Mouse (Mus musculus) embryonic facial prominence, embryonic 15.5 days (tissue): ENCODE measurements at regions not wholly inside any gene's neighbourhood (a gene's known extent, or its start where the extent isn't known, plus 50 kb on each side); places are given as distances from the start of the nearest gene placed in this dataset.

Experiments
- ATAC-seq: fragments of 200-750 bp; cut with Nextera tagmentation; 2 replicates; pipeline ENCODE4 v1.8.0; 2017; ENCODE audit warnings: low read depth, moderate TSS enrichment; ENCODE audit not compliant: insufficient number of reproducible peaks, low FRiP score, low TSS enrichment
- H3K27ac ChIP-seq: fragments of 300-500 bp; sonication (generic); replicated peaks from 2 replicates; pipeline ENCODE4 v1.5.1; 2015; ENCODE audit warnings: mild to moderate bottlenecking, inconsistent platforms
- H3K27me3 ChIP-seq: fragments of 300-500 bp; sonication (generic); 2 replicates; pipeline ENCODE4 v1.6.1; 2015; ENCODE audit warnings: inconsistent platforms
- H3K36me3 ChIP-seq: fragments of 300-500 bp; sonication (generic); 2 replicates; pipeline ENCODE4 v1.6.1; 2015; ENCODE audit warnings: mild to moderate bottlenecking, inconsistent platforms
- H3K4me1 ChIP-seq: fragments of 300-500 bp; sonication (generic); 2 replicates; pipeline ENCODE4 v1.6.1; 2015; ENCODE audit warnings: inconsistent platforms
- H3K4me2 ChIP-seq: fragments of 300-500 bp; sonication (generic); replicated peaks from 2 replicates; pipeline ENCODE4 v1.6.1; 2015; ENCODE audit warnings: mild to moderate bottlenecking, inconsistent platforms
- H3K4me3 ChIP-seq: fragments of 300-500 bp; sonication (generic); replicated peaks from 2 replicates; pipeline ENCODE4 v1.5.1; 2015; ENCODE audit warnings: mild to moderate bottlenecking, inconsistent platforms
- H3K9ac ChIP-seq: fragments of 300-500 bp; sonication (generic); 2 replicates; pipeline ENCODE4 v1.6.1; 2015; ENCODE audit warnings: inconsistent platforms
- H3K9me3 ChIP-seq: fragments of 300-500 bp; sonication (generic); replicated peaks from 2 replicates; pipeline ENCODE4 v1.6.1; 2016; ENCODE audit warnings: inconsistent platforms
- WGBS: fragments of 180-500 bp; shearing (Covaris S2); methylation state at CpG from one replicate; pipeline ENCODE4 v1.1.7; 2015; 5-methylcytosine and 5-hydroxymethylcytosine counted together

DNA sequence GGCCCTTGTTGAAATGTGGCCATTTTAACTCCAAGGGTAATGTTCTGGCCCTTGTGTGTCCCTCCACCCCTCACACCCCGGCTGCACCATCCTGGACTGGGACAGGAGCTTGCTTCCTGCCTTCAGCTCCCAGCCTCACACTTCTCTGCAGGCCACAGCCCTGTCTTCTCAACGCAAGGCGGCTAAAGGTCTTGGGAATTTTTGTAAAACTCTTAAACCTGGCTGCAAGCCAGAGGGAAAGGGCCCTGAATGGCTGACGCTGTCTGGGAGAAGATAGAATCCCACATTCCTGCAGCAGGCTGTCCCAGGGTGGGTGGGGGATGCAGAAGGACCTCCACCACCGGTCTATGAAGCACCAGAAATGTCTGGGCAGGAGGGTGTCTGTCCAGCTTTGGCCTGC, 156.3 kb upstream of the Gm26897 start:
- Histone ChIP-seq H3K4me3 (no peak overlapping the region), H3K36me3 (no peaks in the 10 kb centered on the region), H3K9ac (no peak overlapping the region), H3K27me3 (0 out of 2 replicates have a peak, but pooled peaks cover 3% of the 10 kb centered on the region), H3K4me2 (no peak overlapping the region), H3K9me3 (no peaks in the 10 kb centered on the region), H3K27ac (peak overlapping the region; percentile 29), H3K4me1 (peaks cover 68% of the 10 kb centered on the region)
- no peak for ATAC-seq
- WGBS = 17% methylated on average over 5 of the region's 5 CpGs

DNA sequence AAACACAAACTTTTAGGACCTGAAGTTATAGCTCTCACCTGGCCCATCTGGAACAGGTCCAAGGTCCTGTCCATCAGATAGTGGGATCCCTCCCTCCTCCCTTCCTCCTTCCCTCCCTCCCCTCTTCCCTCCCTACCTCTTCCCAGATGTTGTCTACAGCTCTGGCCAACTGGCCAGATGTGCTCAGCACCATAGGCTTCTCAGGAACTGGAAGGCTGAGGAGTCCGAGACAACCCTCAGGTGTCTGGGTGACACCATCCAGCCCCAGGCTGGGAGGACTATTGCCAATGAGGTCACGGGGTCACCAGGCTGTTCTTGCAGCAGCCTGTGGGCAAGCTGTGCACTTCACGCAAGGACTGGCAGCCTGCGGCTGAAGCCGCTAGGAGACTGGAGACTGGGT, 155.6 kb upstream of the Gm26897 start:
- 48% methylated on average over 5 of the region's 5 CpGs for WGBS
- H3K27ac ChIP-seq = peak overlapping the region; percentile 73
- 0 out of 2 replicates have a peak, but pooled peaks cover 3% of the 10 kb centered on the region for H3K27me3 ChIP-seq
- H3K9me3 ChIP-seq = no peaks in the 10 kb centered on the region
- no peak overlapping the region for H3K9ac ChIP-seq
- no peak for ATAC-seq
- no peak overlapping the region for H3K4me3 ChIP-seq
- H3K4me1 ChIP-seq = peaks cover 64% of the 10 kb centered on the region
- H3K36me3 ChIP-seq = no peaks in the 10 kb centered on the region
- no peak overlapping the region for H3K4me2 ChIP-seq

GRCm38 (mm10) chr5:111578977-111579727, 154.6 kb upstream of the Gm26897 start:
- Histone ChIP-seq H3K9me3 (no peaks in the 10 kb centered on the region), H3K36me3 (no peaks in the 10 kb centered on the region), H3K9ac (no peak overlapping the region), H3K27ac (peak overlapping the region; percentile 73), H3K4me2 (0 out of 2 replicates have a peak overlapping the region, but pooled peaks have one; percentile 1), H3K27me3 (0 out of 2 replicates have a peak, but pooled peaks cover 3% of the 10 kb centered on the region), H3K4me1 (peaks cover 53% of the 10 kb centered on the region), H3K4me3 (no peak overlapping the region)
- WGBS = 10% methylated on average over 12 of the region's 12 CpGs
- ATAC-seq = peak; percentile 67; the same call in 1 of the 2 replicates

DNA sequence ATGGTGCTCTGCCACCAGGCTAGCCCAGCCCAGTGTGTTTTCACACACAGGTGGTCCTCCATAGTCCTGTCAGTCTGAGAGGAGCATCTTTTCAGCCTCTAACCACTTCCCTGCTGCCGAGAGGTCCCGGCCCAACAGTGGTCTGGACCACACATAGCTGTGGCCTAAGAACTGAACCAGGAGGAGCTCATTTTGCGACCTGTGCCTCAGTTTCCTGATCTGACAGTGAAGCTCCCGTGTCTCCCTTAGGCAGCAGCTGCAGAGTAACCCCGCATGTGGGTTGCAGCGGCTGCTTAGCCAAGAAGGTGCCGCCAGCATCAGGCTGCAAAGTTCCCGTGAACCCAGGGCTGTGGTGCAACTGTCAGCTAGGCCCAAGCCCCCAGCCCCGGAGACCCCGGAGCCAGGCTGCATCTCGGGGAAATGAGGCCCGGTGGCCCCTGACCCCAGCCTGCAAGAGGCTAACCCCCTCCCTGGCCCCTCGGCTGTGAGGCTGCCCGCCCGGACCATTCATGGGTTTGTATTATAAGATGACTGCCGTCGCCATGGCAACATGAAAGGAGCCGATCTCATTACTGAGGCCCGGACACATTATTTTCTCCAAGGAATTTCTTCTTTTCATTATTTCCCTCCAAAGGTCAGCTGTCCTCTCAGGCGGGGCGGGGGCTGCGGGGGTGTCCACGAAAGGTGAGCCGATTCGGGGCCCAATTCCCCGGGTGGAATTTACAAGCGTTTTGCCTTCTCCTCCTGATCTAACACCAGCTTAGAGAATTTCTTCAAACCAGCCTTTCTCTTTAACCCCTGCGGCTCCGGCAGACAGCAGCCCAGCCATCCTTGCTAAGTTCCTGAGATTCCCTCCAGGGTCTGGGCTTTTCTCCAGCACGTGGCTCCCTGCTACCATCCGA, 152.6 kb upstream of the Gm26897 start:
- Histone ChIP-seq H3K27me3 (0 out of 2 replicates have a peak, but pooled peaks cover 3% of the 10 kb centered on the region), H3K36me3 (no peaks in the 10 kb centered on the region), H3K9me3 (no peaks in the 10 kb centered on the region), H3K9ac (no peak overlapping the region), H3K4me2 (peak overlapping the region; percentile 45), H3K4me1 (peaks cover 46% of the 10 kb centered on the region), H3K4me3 (peak overlapping the region; percentile 22; the same call in 1 of the 2 replicates), H3K27ac (no peak overlapping the region)
- ATAC-seq = no peak
- 5% methylated on average over 31 of the region's 31 CpGs for WGBS

DNA sequence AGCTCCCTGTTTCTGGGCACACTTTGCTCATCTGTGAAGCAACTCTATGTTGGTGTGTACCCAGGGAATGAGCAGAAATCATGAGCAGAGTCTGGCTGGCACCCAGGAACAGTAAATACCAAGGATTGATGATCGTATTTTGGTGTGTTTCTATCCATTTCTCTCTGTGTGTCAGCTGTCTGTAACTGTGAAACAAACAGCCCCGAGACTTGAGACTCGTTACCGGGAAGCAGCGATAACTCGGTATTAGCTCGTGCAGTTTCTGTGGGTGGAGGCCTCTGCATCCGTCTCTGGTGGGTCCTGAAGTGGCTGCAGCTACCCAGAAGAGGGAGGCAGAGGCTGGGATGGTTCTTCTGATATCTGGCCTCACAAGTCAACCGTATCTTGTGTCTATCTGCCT, 151.7 kb upstream of the Gm26897 start:
- H3K9ac ChIP-seq = no peak overlapping the region

GRCm38 (mm10) chr5:111590619-111591081, 143.1 kb upstream of the Gm26897 start:
- H3K4me1 ChIP-seq = peaks cover 7% of the 10 kb centered on the region; the same call in 1 of the 2 replicates
- 6% methylated on average over 4 of the region's 4 CpGs for WGBS
- no peaks in the 10 kb centered on the region for H3K9me3 ChIP-seq
- H3K4me2 ChIP-seq = no peak overlapping the region
- H3K9ac ChIP-seq = no peak overlapping the region
- no peaks in the 10 kb centered on the region for H3K36me3 ChIP-seq
- H3K27ac ChIP-seq = peak overlapping the region; percentile 5; the same call in 1 of the 2 replicates
- peak; percentile 49; the same call in 1 of the 2 replicates for ATAC-seq
- H3K4me3 ChIP-seq = no peak overlapping the region
- H3K27me3 ChIP-seq = no peaks in the 10 kb centered on the region

More for the DNA sequence above, 151.7 kb upstream of the Gm26897 start:
- Histone ChIP-seq H3K36me3 (no peaks in the 10 kb centered on the region), H3K4me2 (peak overlapping the region; percentile 45; the same call in 1 of the 2 replicates), H3K4me1 (peaks cover 42% of the 10 kb centered on the region), H3K9me3 (no peaks in the 10 kb centered on the region), H3K27me3 (0 out of 2 replicates have a peak, but pooled peaks cover 3% of the 10 kb centered on the region), H3K27ac (no peak overlapping the region), H3K4me3 (no peak overlapping the region)
- 32% methylated on average over 9 of the region's 9 CpGs for WGBS
- ATAC-seq = no peak

- Histone ChIP-seq H3K36me3 (no peaks in the 10 kb centered on the region), H3K27ac (no peak overlapping the region), H3K27me3 (no peaks in the 10 kb centered on the region), H3K9me3 (no peaks in the 10 kb centered on the region), H3K4me2 (no peak overlapping the region), H3K9ac (no peak overlapping the region), H3K4me1 (peaks cover 11% of the 10 kb centered on the region; the same call in 1 of the 2 replicates), H3K4me3 (no peak overlapping the region)
- WGBS = 80% methylated on average over 4 of the region's 4 CpGs
- ATAC-seq = no peak
Observed at GRCm38 (mm10) chr5:111592807-111593206, 140.9 kb upstream of the Gm26897 start.

GRCm38 (mm10) chr5:111594111-111594510, 139.6 kb upstream of the Gm26897 start:
- Histone ChIP-seq H3K4me1 (peaks cover 18% of the 10 kb centered on the region; the same call in 1 of the 2 replicates), H3K4me3 (no peak overlapping the region), H3K4me2 (no peak overlapping the region), H3K27me3 (no peaks in the 10 kb centered on the region), H3K27ac (no peak overlapping the region), H3K9me3 (no peaks in the 10 kb centered on the region), H3K36me3 (no peaks in the 10 kb centered on the region), H3K9ac (no peak overlapping the region)
- ATAC-seq = no peak
- 76% methylated on average over 5 of the region's 5 CpGs for WGBS

DNA sequence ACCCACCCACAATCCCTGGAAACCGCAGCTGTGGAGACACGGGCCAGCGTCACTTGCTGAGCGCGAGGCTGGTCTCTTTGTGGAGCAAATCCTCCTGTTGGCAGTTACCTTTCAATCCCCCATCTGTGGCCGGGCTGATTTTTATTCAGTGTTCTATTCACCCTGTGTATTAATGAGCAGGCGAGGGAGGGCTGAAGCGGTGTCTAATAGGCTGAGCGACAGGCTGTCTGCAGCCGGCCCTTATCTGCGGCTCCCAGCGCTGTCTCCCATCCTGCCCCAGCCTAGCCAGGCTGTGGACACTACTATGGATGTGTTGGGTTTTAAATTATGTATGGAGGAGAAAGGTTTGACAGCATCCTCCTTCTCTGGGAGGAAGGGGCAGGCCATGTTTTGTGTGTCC, 138.3 kb upstream of the Gm26897 start:
- no peak overlapping the region for H3K9ac ChIP-seq
- WGBS = 72% methylated on average over 12 of the region's 12 CpGs
- ATAC-seq = no peak
- H3K4me1 ChIP-seq = peaks cover 22% of the 10 kb centered on the region
- H3K27me3 ChIP-seq = no peaks in the 10 kb centered on the region
- no peak overlapping the region for H3K4me2 ChIP-seq
- no peak overlapping the region for H3K4me3 ChIP-seq
- no peak overlapping the region for H3K27ac ChIP-seq
- H3K9me3 ChIP-seq = no peaks in the 10 kb centered on the region
- no peaks in the 10 kb centered on the region for H3K36me3 ChIP-seq

GRCm38 (mm10) chr5:111597733-111598132, 136.0 kb upstream of the Gm26897 start:
- WGBS = 34% methylated on average over 2 of the region's 2 CpGs
- H3K27me3 ChIP-seq = no peaks in the 10 kb centered on the region
- no peak overlapping the region for H3K4me2 ChIP-seq
- H3K9ac ChIP-seq = no peak overlapping the region
- H3K27ac ChIP-seq = no peak overlapping the region
- no peak overlapping the region for H3K4me3 ChIP-seq
- ATAC-seq = no peak
- peaks cover 37% of the 10 kb centered on the region for H3K4me1 ChIP-seq
- H3K9me3 ChIP-seq = no peaks in the 10 kb centered on the region
- no peaks in the 10 kb centered on the region for H3K36me3 ChIP-seq
